Mouse (Mus musculus) hindbrain, embryonic 11.5 days (tissue): Measurements from ENCODE around the gene Son. TPM values are rescaled to one million over a fixed set of nuclear protein-coding genes. Genes with fewer than 3 reads are reported as not detected.

ENCODE experiments used
- ATAC-seq: fragments of 200-750 bp; cut with Nextera tagmentation; 2 replicates; pipeline ENCODE4 v1.8.0; 2017; ENCODE audit warnings: mild to moderate bottlenecking, moderate TSS enrichment, moderate library complexity; ENCODE audit not compliant: low FRiP score
- DNase-seq: peaks from one replicate; pipeline ENCODE4 v3.0.0-alpha.2; 2015; ENCODE audit warnings: low spot score
- H3K27ac ChIP-seq: fragments of 300-500 bp; sonication (generic); 2 replicates; pipeline ENCODE4 v1.5.1; 2014; ENCODE audit warnings: mild to moderate bottlenecking, low read depth, low read length
- H3K27me3 ChIP-seq: fragments of 300-500 bp; sonication (generic); 2 replicates; pipeline ENCODE4 v1.6.1; 2014; ENCODE audit warnings: mild to moderate bottlenecking, low read length, moderate library complexity, mixed read lengths; ENCODE audit not compliant: control insufficient read depth, insufficient read depth
- H3K36me3 ChIP-seq: fragments of 300-500 bp; sonication (generic); 2 replicates; pipeline ENCODE4 v1.6.1; 2014; ENCODE audit warnings: mild to moderate bottlenecking, low read length, moderate library complexity, mixed read lengths; ENCODE audit not compliant: control insufficient read depth, insufficient read depth
- H3K4me1 ChIP-seq: fragments of 300-500 bp; sonication (generic); replicated peaks from 2 replicates; pipeline ENCODE4 v1.6.1; 2014; ENCODE audit warnings: low read length, mixed read lengths; ENCODE audit not compliant: control insufficient read depth, insufficient read depth
- H3K4me2 ChIP-seq: fragments of 300-500 bp; sonication (generic); replicated peaks from 2 replicates; pipeline ENCODE4 v1.6.1; 2014; ENCODE audit warnings: mild to moderate bottlenecking, low read depth, low read length
- H3K4me3 ChIP-seq: fragments of 300-500 bp; sonication (generic); 2 replicates; pipeline ENCODE4 v1.5.1; 2014; ENCODE audit warnings: low read depth, low read length
- H3K9ac ChIP-seq: fragments of 300-500 bp; sonication (generic); 2 replicates; pipeline ENCODE4 v1.6.1; 2014; ENCODE audit warnings: low read depth, low read length
- H3K9me3 ChIP-seq: fragments of 300-500 bp; sonication (generic); 2 replicates; pipeline ENCODE4 v1.6.1; 2016; ENCODE audit warnings: low read length; ENCODE audit not compliant: control insufficient read depth
- WGBS: fragments of 180-500 bp; shearing (Covaris S2); extraction: QIAGEN DNeasy Blood & Tissue Kit; methylation state at CpG from one replicate; pipeline ENCODE4 v1.1.7; 2014; 5-methylcytosine and 5-hydroxymethylcytosine counted together
- polyA plus RNA-seq: library from polyadenylated mRNA; unstranded; fragments of >200 nt; fragmentation: Nextera tagmentation; extraction: Ambion mirVana; gene quantifications from 2 replicates; pipeline ENCODE4 v1.2.1, GENCODE M21; 2014

Gene Son
- polyA plus RNA-seq, 1 experiment from 2014 or later = 180 TPM

- H3K9ac ChIP-seq = no peak overlapping the region
- ATAC-seq (no peak), DNase-seq (no peak)
- H3K36me3 ChIP-seq = peaks cover 12% of the 10 kb centered on the region
- no peaks in the 10 kb centered on the region for H3K27me3 ChIP-seq
- no peak overlapping the region for H3K27ac ChIP-seq
- no peaks in the 10 kb centered on the region for H3K4me1 ChIP-seq
- no peak overlapping the region for H3K4me3 ChIP-seq
- H3K4me2 ChIP-seq = no peak overlapping the region
- 86% methylated on average over 5 of the region's 5 CpGs for WGBS
- H3K9me3 ChIP-seq = no peaks in the 10 kb centered on the region
These were observed 33.4 kb downstream of the Son start for GRCm38 (mm10) chr16:91680656-91681055.

- DNase-seq (no peak), ATAC-seq (no peak)
- Histone ChIP-seq H3K27ac (no peak overlapping the region), H3K4me2 (no peak overlapping the region), H3K9ac (no peak overlapping the region), H3K4me3 (no peak overlapping the region), H3K9me3 (no peaks in the 10 kb centered on the region), H3K36me3 (peaks cover 4% of the 10 kb centered on the region; the same call in 1 of the 2 replicates), H3K27me3 (no peaks in the 10 kb centered on the region), H3K4me1 (0 out of 2 replicates have a peak, but pooled peaks cover 2% of the 10 kb centered on the region)
- 89% methylated on average over 5 of the region's 5 CpGs for WGBS
These were observed 38.2 kb downstream of the Son start for GRCm38 (mm10) chr16:91685526-91685925.

GRCm38 (mm10) chr16:91686369-91686768, 39.1 kb downstream of the Son start:
- 88% methylated on average over 5 of the region's 5 CpGs for WGBS
- DNase-seq (no peak), ATAC-seq (no peak)
- H3K9ac ChIP-seq = no peak overlapping the region
- 0 out of 2 replicates have a peak, but pooled peaks cover 2% of the 10 kb centered on the region for H3K4me1 ChIP-seq
- peaks cover 4% of the 10 kb centered on the region; the same call in 1 of the 2 replicates for H3K36me3 ChIP-seq
- no peak overlapping the region for H3K4me2 ChIP-seq
- H3K27me3 ChIP-seq = no peaks in the 10 kb centered on the region
- H3K9me3 ChIP-seq = no peaks in the 10 kb centered on the region
- H3K4me3 ChIP-seq = no peak overlapping the region
- H3K27ac ChIP-seq = no peak overlapping the region

- whole genome bisulfite sequencing = 2% methylated on average over 50 of the region's 51 CpGs
- no peak for DNase-seq
These were observed 40.8 kb downstream of the Son start for GRCm38 (mm10) chr16:91688023-91688618.

GRCm38 (mm10) chr16:91688619-91689334, 41.5 kb downstream of the Son start, which contains the start of gene Donson:
Donson (minus strand) TSS chr16:91688770.
- ATAC-seq (peak; percentile 99), DNase-seq (peak; percentile 97)
- peak within 1 kb of the TSS; percentile 87 for H3K9ac ChIP-seq
- under 1% methylated on average over 60 of the region's 71 CpGs for WGBS
- peak within 1 kb of the TSS; percentile 87 for H3K4me3 ChIP-seq
- peak within 1 kb of the TSS; percentile 85 for H3K27ac ChIP-seq
- H3K4me1 ChIP-seq = 0 out of 2 replicates have a peak, but pooled peaks cover 2% of the 10 kb centered on the region
- H3K27me3 ChIP-seq = no peaks in the 10 kb centered on the region
- no peaks in the 10 kb centered on the region for H3K36me3 ChIP-seq
- H3K9me3 ChIP-seq = no peaks in the 10 kb centered on the region
- peak within 1 kb of the TSS; percentile 83 for H3K4me2 ChIP-seq

More at GRCm38 (mm10) chr16:91688023-91688618, 40.8 kb downstream of the Son start:
- Histone ChIP-seq H3K9me3 (no peaks in the 10 kb centered on the region), H3K4me2 (peak overlapping the region; percentile 83), H3K9ac (peak overlapping the region; percentile 87), H3K36me3 (no peaks in the 10 kb centered on the region), H3K4me3 (peak overlapping the region; percentile 87), H3K4me1 (0 out of 2 replicates have a peak, but pooled peaks cover 2% of the 10 kb centered on the region), H3K27ac (peak overlapping the region; percentile 85), H3K27me3 (no peaks in the 10 kb centered on the region)
- peak; percentile 72 for ATAC-seq

- Histone ChIP-seq H3K27ac (no peak overlapping the region), H3K36me3 (no peaks in the 10 kb centered on the region), H3K4me2 (no peak overlapping the region), H3K9me3 (no peaks in the 10 kb centered on the region), H3K4me1 (0 out of 2 replicates have a peak, but pooled peaks cover 2% of the 10 kb centered on the region), H3K27me3 (no peaks in the 10 kb centered on the region), H3K4me3 (no peak overlapping the region), H3K9ac (no peak overlapping the region)
- DNase-seq (no peak), ATAC-seq (no peak)
- WGBS = 55% methylated on average over 7 of the region's 7 CpGs
These were observed 42.5 kb downstream of the Son start for GRCm38 (mm10) chr16:91689791-91690190.

GRCm38 (mm10) chr16:91694455-91695084, 47.3 kb downstream of the Son start:
- Histone ChIP-seq H3K27me3 (no peaks in the 10 kb centered on the region), H3K27ac (no peak overlapping the region), H3K4me2 (no peak overlapping the region), H3K4me3 (no peak overlapping the region), H3K36me3 (no peaks in the 10 kb centered on the region), H3K4me1 (no peaks in the 10 kb centered on the region), H3K9ac (no peak overlapping the region), H3K9me3 (no peaks in the 10 kb centered on the region)
- DNase-seq = peak; percentile 87
- ATAC-seq = peak; percentile 83
- 37% methylated on average over 14 of the region's 14 CpGs for WGBS

- ATAC-seq (no peak), DNase-seq (no peak)
- H3K4me1 ChIP-seq = no peaks in the 10 kb centered on the region
- H3K36me3 ChIP-seq = peaks cover 2% of the 10 kb centered on the region; the same call in 1 of the 2 replicates
- no peak overlapping the region for H3K27ac ChIP-seq
- 68% methylated on average over 8 of the region's 8 CpGs for WGBS
- no peaks in the 10 kb centered on the region for H3K27me3 ChIP-seq
- no peak overlapping the region for H3K4me2 ChIP-seq
- H3K9me3 ChIP-seq = no peaks in the 10 kb centered on the region
- no peak overlapping the region for H3K4me3 ChIP-seq
- no peak overlapping the region for H3K9ac ChIP-seq
These were observed 47.9 kb downstream of the Son start for GRCm38 (mm10) chr16:91695108-91695755.
